Mouse (Mus musculus) midbrain, embryonic 16.5 days (tissue): Measurements from ENCODE around the gene Atp5b. TPM values are rescaled to one million over a fixed set of nuclear protein-coding genes. Genes with fewer than 3 reads are reported as not detected.
"Not testable (repeated sequence)": the region's sequence is repeated elsewhere in the genome, so short reads cannot be mapped to it uniquely, and the experiment has no call there.

Source experiments
- ATAC-seq: fragments of 200-750 bp; cut with Nextera tagmentation; 2 replicates; pipeline ENCODE4 v1.8.0; 2017; ENCODE audit warnings: moderate TSS enrichment
- H3K27ac ChIP-seq: fragments of 300-500 bp; sonication (generic); 2 replicates; pipeline ENCODE4 v1.5.1; 2014; ENCODE audit warnings: mild to moderate bottlenecking, low read length, mixed read lengths
- H3K27me3 ChIP-seq: fragments of 300-500 bp; sonication (generic); 2 replicates; pipeline ENCODE4 v1.6.1; 2014; ENCODE audit warnings: low read depth, low read length, mixed read lengths; ENCODE audit not compliant: control insufficient read depth, insufficient read depth
- H3K36me3 ChIP-seq: fragments of 300-500 bp; sonication (generic); 2 replicates; pipeline ENCODE4 v1.6.1; 2014; ENCODE audit warnings: mild to moderate bottlenecking, low read length, moderate library complexity, mixed read lengths; ENCODE audit not compliant: control insufficient read depth, insufficient read depth
- H3K4me1 ChIP-seq: fragments of 300-500 bp; sonication (generic); 2 replicates; pipeline ENCODE4 v1.6.1; 2014; ENCODE audit warnings: mild to moderate bottlenecking, low read length, mixed read lengths; ENCODE audit not compliant: control insufficient read depth, insufficient read depth
- H3K4me2 ChIP-seq: fragments of 300-500 bp; sonication (generic); 2 replicates; pipeline ENCODE4 v1.6.1; 2014; ENCODE audit warnings: mild to moderate bottlenecking, low read length, mixed read lengths
- H3K4me3 ChIP-seq: fragments of 300-500 bp; sonication (generic); 2 replicates; pipeline ENCODE4 v1.5.1; 2014; ENCODE audit warnings: low read depth, mild to moderate bottlenecking, low read length, moderate library complexity, mixed read lengths
- H3K9ac ChIP-seq: fragments of 300-500 bp; sonication (generic); 2 replicates; pipeline ENCODE4 v1.6.1; 2014; ENCODE audit warnings: low read depth, low read length, mixed read lengths
- H3K9me3 ChIP-seq: fragments of 300-500 bp; sonication (generic); replicated peaks from 2 replicates; pipeline ENCODE4 v1.6.1; 2014; ENCODE audit warnings: mild to moderate bottlenecking, low read length, mixed read lengths; ENCODE audit not compliant: control insufficient read depth, poor library complexity, severe bottlenecking
- WGBS: fragments of 180-500 bp; shearing (Covaris S2); extraction: QIAGEN DNeasy Blood & Tissue Kit; methylation state at CpG from one replicate; pipeline ENCODE4 v1.1.7; 2014; 5-methylcytosine and 5-hydroxymethylcytosine counted together
- polyA plus RNA-seq: library from polyadenylated mRNA; unstranded; fragments of >200 nt; fragmentation: Nextera tagmentation; extraction: Ambion mirVana; gene quantifications from 2 replicates; pipeline ENCODE4 v1.2.1, GENCODE M21; 2015

The Atp5b gene
- polyA plus RNA-seq, 1 experiment from 2014 or later, result 2,090 TPM

DNA sequence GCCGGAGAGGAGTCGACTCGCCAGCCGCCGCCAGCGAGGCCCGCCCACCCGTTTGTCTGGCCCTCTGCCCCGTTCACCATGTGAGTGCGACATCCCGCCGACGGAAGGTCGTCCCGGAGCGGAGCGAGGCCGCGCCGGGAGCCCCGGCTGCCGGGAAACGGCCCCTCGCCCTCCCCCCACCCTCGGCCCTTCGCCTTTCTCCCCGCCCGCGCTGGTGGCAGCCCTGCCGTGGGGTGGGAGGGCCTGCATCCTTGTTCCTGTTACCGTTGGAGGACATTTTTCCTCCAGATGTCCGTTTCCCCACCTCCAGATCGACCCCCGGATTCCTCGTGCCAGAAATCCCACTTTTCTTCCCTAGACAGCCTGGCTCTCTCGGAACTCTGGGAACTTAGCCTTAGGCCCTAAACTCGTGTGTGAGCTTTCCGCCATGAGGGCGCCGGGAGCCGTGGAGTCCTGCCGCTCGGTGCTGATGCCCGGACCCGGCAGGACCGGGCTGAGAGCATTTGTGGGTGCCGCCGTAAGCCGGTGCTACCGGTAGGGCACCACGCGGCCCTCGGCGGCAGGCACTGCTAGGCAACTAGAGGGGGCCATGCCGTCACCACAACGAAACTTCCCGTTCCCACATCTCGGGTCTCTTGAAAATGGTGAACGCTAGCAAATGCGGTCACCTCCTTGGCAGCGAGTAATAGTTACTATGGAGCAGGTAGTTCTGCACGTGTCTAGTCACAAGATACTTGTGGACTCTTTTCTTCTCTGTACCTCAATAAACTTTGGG is 23.7 kb upstream of the Atp5b start:
- Histone ChIP-seq H3K9me3 (no peaks in the 10 kb centered on the region), H3K9ac (peak overlapping the region; percentile 93), H3K4me2 (peak overlapping the region; percentile 90), H3K4me3 (peak overlapping the region; percentile 95), H3K4me1 (peaks cover 29% of the 10 kb centered on the region), H3K36me3 (no peaks in the 10 kb centered on the region), H3K27ac (peak overlapping the region; percentile 99), H3K27me3 (no peaks in the 10 kb centered on the region)
- ATAC-seq, result peak; percentile 22; the same call in 1 of the 2 replicates
- under 1% methylated on average over 52 of the region's 62 CpGs for WGBS

DNA sequence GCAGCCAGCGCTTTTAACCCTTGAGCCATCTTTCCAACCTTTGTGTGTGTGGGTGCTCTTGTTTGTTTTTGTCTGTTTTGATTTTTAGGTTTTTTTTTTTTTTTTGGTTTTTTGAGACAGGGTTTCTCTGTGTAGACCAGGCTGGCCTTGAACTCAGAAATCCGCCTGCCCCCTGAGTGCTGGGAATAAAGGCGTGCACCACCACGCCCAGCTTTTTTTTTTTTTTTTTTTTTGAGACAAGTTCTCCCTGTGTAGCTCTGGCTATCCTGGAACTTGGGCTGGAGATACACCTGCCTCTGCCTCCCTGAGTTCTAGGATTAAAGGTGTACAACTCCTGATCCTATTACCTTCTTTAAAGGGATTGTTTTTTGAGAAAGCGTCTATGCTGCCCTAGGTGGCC is 22.0 kb upstream of the Atp5b start:
- Histone ChIP-seq H3K36me3 (no peaks in the 10 kb centered on the region), H3K4me1 (peaks cover 29% of the 10 kb centered on the region), H3K27me3 (no peaks in the 10 kb centered on the region), H3K9ac (no peak overlapping the region), H3K4me3 (no peak overlapping the region), H3K9me3 (no peaks in the 10 kb centered on the region), H3K4me2 (peak overlapping the region; percentile 90), H3K27ac (no peak overlapping the region)
- WGBS, result 86% methylated on average over 5 of the region's 5 CpGs
- ATAC-seq, result no peak

DNA sequence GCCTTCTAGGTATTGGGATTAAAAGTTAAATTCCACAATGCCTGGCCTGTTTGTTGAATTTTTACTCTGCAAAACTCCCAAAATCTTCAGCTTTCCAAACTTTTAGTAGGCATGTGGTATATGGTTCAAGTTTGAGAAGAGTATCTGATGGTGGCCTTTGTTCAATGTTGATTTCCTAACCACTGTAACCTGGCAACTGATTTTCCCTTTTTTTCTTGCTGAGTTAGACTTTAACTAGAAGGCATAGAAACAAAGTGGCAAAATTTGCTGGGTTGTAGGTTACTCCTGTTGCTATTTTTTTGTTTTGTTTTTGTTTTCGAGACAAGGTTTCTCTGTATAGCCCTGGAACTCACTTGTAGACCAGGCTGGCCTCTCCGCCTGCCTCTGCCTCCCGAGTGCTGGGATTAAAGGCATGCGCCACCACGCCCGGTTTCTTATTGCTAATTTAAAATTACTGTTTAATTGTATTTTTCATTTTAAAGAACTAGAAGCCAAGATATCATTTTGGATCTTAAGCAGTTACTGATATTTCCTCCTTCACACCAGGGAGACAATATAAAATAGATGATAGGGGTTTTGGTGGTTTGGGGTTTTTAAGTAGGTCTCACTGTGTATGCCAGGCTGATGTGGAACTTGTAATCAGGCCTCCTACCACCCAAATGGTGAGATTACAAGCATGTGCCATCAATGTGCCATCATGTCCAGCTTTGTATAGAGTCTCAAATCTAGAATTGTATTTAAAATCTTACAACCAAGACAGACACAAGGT is 20.7 kb upstream of the Atp5b start:
- Histone ChIP-seq H3K27ac (no peak overlapping the region), H3K4me3 (no peak overlapping the region), H3K9me3 (no peaks in the 10 kb centered on the region), H3K4me1 (peaks cover 29% of the 10 kb centered on the region), H3K36me3 (no peaks in the 10 kb centered on the region), H3K4me2 (no peak overlapping the region), H3K9ac (no peak overlapping the region), H3K27me3 (no peaks in the 10 kb centered on the region)
- WGBS, result 97% methylated on average over 6 of the region's 6 CpGs
- no peak for ATAC-seq

DNA sequence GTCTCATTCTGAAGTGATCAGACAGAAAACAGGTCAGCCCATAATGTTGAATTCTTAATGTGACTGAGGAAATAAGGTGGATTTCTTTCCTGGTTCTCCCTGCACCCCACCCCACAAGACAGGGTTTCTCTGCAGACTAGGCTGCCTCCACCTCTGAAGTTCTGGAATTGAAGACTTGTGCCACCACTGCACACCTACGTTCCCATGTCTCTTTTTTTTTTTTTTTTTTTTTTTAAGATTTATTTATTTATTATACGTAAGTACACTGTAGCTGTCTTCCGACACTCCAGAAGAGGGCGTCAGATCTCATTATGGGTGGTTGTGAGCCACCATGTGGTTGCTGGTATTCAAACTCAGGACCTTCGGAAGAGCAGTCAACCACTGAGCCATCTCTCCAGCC is 17.0 kb upstream of the Atp5b start:
- Histone ChIP-seq H3K4me1 (peaks cover 10% of the 10 kb centered on the region), H3K4me3 (no peak overlapping the region), H3K9me3 (no peaks in the 10 kb centered on the region), H3K4me2 (no peak overlapping the region), H3K9ac (no peak overlapping the region), H3K27ac (no peak overlapping the region), H3K36me3 (peaks cover 11% of the 10 kb centered on the region), H3K27me3 (no peaks in the 10 kb centered on the region)
- WGBS, result 91% methylated on average over 5 of the region's 5 CpGs
- no peak for ATAC-seq

DNA sequence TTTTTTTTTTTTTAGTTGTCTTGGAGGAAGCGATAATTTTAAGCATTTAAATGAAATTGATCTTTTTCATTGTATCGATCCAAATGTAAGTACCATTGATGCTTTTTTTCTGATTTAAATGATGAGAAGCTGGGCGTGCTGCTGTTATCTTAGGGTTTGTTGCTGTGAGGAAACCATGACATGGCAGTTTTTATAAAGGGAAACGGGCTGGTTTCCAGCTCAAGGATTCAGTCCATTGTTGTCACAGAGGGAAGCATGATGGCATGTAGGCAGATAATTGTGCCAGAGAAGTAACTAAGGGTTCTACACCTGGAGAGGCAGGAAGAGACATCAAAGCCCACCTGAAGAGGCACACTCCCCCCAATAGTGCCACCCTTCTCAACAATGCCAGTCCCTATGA is 13.9 kb upstream of the Atp5b start:
- 94% methylated on average over 4 of the region's 4 CpGs for WGBS
- H3K4me3 ChIP-seq, result no peak overlapping the region
- no peaks in the 10 kb centered on the region for H3K4me1 ChIP-seq
- H3K9me3 ChIP-seq, result no peaks in the 10 kb centered on the region
- H3K36me3 ChIP-seq, result peaks cover 22% of the 10 kb centered on the region
- no peak overlapping the region for H3K27ac ChIP-seq
- no peak for ATAC-seq
- H3K9ac ChIP-seq, result no peak overlapping the region
- no peaks in the 10 kb centered on the region for H3K27me3 ChIP-seq
- H3K4me2 ChIP-seq, result no peak overlapping the region

DNA sequence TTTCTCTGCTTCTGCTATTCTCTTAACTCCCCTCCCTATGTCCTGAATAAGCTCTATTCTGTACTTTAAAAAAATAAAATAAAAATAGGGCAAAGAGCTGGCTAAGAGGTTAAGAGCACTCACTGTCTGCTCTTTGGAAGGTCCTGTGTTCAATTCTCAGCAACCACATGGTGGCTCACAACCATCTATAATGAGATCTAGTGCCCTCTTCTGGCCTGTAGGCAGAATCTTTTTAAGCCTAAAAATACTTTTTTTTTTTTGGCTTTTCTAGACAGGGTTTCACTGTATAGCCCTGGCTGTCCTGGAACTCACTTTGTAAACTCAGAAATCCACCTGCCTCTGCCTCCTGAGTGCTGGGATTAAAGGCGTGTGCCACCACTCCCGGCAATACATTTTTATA is 12.6 kb upstream of the Atp5b start:
- WGBS, result 96% methylated on average over 2 of the region's 2 CpGs
- H3K27ac ChIP-seq, result not testable (repeated sequence)

DNA sequence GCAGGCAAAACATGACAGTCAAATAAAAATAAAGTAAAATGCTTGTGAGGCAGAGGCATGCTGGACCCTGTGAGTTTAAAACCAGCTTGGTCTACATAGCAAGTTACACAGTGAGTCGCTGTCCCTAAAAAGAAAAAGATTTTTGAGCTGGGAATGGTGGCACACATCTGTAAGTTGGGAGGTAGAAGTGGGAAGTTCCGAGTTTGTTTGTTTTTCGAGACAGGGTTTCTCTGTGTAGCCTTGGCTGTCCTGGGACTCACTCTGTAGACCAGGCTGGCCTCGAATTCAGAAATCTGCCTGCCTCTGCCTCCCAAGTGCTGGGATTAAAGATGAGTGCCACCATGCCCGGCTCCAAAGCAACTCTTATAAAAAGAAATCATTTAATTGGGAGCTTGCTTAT is 4.8 kb upstream of the Atp5b start:
- H3K4me1 ChIP-seq, H3K9ac ChIP-seq, H3K36me3 ChIP-seq, ATAC-seq, H3K27me3 ChIP-seq, H3K4me2 ChIP-seq, H3K27ac ChIP-seq, H3K9me3 ChIP-seq, H3K4me3 ChIP-seq: not testable (repeated sequence)
- 85% methylated on average over 5 of the region's 5 CpGs for WGBS

More for the DNA sequence above, 12.6 kb upstream of the Atp5b start:
- not testable (repeated sequence) for H3K4me1 ChIP-seq, H3K9ac ChIP-seq, H3K4me3 ChIP-seq, H3K4me2 ChIP-seq, H3K27me3 ChIP-seq, ATAC-seq, H3K9me3 ChIP-seq
- H3K36me3 ChIP-seq, result peaks cover 22% of the 10 kb centered on the region

DNA sequence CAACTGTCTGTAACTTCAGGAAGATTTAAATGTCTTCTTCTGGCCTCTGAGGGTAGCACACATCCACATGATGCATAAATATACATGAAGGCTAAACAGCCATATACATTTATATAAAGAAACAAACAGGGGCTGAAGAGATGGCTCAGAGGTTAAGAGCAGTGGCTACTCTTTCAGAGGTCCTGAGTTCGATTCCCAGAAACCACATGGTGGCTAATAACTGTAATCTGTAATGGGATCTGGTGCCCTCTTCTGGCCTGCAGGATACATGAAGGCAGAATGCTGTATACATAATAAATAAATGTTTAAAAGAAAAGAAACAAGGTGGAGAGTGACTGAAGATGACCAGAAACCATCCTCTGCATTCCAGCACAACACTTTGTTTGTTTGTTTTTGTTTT is 2.6 kb upstream of the Atp5b start:
- WGBS, result 81% methylated on average over 1 of the region's 1 CpGs
- no peaks in the 10 kb centered on the region for H3K27me3 ChIP-seq
- no peak for ATAC-seq
- no peak overlapping the region for H3K27ac ChIP-seq
- peaks cover 18% of the 10 kb centered on the region for H3K4me1 ChIP-seq
- H3K4me2 ChIP-seq, result no peak overlapping the region
- H3K4me3 ChIP-seq, result no peak overlapping the region
- H3K36me3 ChIP-seq, result peaks cover 10% of the 10 kb centered on the region
- H3K9ac ChIP-seq, result no peak overlapping the region
- H3K9me3 ChIP-seq, result no peaks in the 10 kb centered on the region

DNA sequence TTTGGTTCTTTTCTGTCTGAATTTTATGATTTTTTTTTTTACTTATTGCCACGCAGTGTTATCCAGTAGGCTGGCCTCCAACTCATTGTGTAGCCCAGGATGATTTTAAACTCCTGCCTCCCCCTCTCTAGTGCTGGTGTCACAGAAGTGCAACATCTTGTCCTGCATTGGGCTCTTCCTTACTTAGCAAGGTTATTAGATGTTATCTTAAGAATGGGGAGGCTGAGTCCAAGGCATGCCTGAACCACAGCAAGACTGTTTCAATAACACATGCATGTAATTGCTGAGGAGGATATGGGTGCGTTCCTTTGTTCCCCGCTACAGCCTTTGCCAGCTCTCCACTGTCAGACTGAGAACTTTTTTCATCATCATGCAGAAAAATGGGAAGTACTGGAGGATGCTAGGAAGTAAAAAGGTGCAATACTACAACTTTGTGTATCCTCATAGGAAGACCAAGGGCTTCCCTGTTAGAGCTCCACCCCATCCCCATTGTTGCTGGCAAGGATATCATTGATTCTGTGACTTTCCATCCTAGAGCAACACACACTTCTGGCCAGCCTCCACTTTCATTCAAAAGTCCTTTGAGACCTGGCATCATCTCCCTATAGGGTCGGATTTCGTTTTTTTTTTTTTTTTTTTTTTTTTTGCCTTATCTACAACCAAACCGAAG is 1.1 kb upstream of the Atp5b start:
- 67% methylated on average over 6 of the region's 6 CpGs for WGBS
- Histone ChIP-seq H3K4me3 (peak overlapping the region; percentile 61), H3K4me1 (peaks cover 18% of the 10 kb centered on the region), H3K27me3 (no peaks in the 10 kb centered on the region), H3K4me2 (peak overlapping the region; percentile 71), H3K27ac (peak overlapping the region; percentile 88), H3K36me3 (peaks cover 18% of the 10 kb centered on the region), H3K9ac (no peak overlapping the region; the same call in 1 of the 2 replicates), H3K9me3 (no peaks in the 10 kb centered on the region)
- ATAC-seq, result no peak
